Mouse (Mus musculus) granulocyte monocyte progenitor cell, adult 5-6 weeks (primary cell): Measurements from ENCODE around the gene Wwox. TPM values are rescaled to one million over a fixed set of nuclear protein-coding genes. Genes with fewer than 3 reads are reported as not detected.
"Not testable (repeated sequence)": the region's sequence is repeated elsewhere in the genome, so short reads cannot be mapped to it uniquely, and the experiment has no call there.

Experiments
- ATAC-seq: replicated peaks from 2 replicates; pipeline ENCODE4 v1.8.0; 2016; ENCODE audit warnings: mild to moderate bottlenecking, moderate TSS enrichment, inconsistent platforms; ENCODE audit not compliant: poor library complexity, severe bottlenecking
- total RNA-seq, 2 experiments: library from RNA; stranded (forward) in 1 of 2; stranded (reverse) in 1 of 2; fragments of 200-712, 200-1000 nt in 1 of 2; fragments of >200 nt in 1 of 2; fragmentation: Nextera tagmentation in 1 of 2; gene quantifications; 2 replicates each; pipeline ENCODE4 v1.2.3; 2014 to 2017

The Wwox gene
- total RNA-seq, 2 experiments from 2014 or later, result 13.6 to 25.5 TPM

GRCm38 (mm10) chr8:114777271-114777980 lies 338.0 kb downstream of the Wwox start:
- ATAC-seq, result no peak

- no peak for ATAC-seq
Observed at GRCm38 (mm10) chr8:114779002-114779401, 339.5 kb downstream of the Wwox start.

DNA sequence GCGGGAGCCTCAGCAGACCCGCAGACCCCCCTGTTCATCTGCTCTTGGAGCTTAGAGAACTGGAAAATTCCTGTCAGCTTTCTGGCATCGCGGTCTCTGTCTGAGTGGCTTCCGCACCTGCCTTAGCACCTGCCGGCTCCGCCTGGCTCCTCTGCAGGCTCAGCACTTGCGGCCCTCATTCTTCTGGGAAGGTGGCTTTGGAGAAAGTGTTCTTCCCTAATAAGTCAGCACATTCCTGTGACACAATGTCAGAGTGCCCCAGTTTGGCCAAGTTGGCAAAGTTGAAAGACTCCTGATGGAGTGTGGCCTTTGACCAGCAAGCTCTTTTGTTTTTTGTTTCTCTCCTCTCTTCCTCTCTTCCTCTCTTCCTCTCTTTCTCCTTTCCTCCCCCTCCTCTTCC lies 343.9 kb downstream of the Wwox start:
- ATAC-seq, result no peak

GRCm38 (mm10) chr8:114785834-114786233 lies 346.4 kb downstream of the Wwox start:
- ATAC-seq, result no peak

DNA sequence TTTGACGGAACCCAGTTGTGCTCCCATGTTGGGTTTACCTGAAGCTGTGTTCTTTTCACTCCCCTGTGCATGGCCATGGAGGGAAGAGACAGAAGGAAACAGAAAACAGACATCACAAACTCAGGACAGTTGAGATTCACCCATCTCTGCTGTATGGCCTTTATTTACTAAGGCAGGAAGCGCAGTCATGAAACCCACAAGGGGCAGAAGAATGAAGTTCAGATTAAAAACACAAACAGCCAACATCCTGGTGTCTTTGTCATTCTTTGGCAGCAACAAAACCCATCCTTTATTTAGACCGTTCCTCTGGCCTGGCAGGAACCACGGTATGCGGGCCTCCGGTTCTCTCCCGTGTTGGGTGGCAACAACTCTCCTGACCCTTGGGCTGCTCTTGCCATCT lies 350.2 kb downstream of the Wwox start:
- no peak for ATAC-seq

GRCm38 (mm10) chr8:114790754-114791153 lies 351.3 kb downstream of the Wwox start:
- no peak for ATAC-seq

- ATAC-seq, result no peak
Observed at GRCm38 (mm10) chr8:114793682-114794081, 354.2 kb downstream of the Wwox start.

- peak; percentile 49 for ATAC-seq
Observed at GRCm38 (mm10) chr8:114801428-114802134, 362.1 kb downstream of the Wwox start.

GRCm38 (mm10) chr8:114803113-114803512 lies 363.7 kb downstream of the Wwox start:
- ATAC-seq, result peak; percentile 86

- no peak for ATAC-seq
Observed at GRCm38 (mm10) chr8:114806826-114807420, 367.5 kb downstream of the Wwox start.

DNA sequence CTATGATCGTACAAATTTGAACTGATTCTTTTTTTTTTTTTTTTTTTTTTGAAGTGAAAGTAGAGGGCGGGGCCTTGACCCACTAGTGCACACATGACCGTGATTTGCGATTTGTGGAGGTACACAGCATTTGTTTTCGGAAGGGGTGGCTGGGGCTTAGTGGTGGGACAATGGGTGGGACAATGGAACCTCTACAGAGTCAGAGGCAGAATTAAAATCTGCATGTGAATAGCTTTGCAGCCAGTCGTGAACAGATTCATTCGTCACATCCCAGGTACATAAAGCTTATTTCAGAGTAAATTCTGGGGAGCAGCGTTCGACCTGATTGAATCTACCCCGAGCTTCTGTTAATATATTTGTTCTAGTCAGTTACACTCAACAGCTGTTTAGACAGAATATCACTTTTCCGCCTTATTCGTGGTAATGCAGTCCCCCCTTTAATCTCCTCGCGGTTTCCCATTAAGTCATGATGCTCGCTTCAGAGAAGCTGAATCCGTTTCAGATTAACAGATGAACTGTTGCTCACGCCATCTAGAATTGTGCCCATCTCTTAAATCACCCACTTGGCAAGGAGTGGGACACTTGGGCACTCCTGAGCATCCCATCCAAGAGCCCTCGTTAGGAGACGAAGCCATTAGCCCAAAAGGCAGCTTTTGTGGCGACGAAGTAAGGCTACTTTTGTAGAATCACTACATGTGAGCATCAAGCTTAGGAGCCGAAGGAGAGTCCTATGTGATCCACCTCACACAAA lies 368.4 kb downstream of the Wwox start:
- no peak for ATAC-seq

GRCm38 (mm10) chr8:114810470-114810869 lies 371.0 kb downstream of the Wwox start:
- peak; percentile 64 for ATAC-seq

GRCm38 (mm10) chr8:114813830-114814229 lies 374.4 kb downstream of the Wwox start:
- ATAC-seq, result no peak

GRCm38 (mm10) chr8:114814769-114815736 lies 375.6 kb downstream of the Wwox start:
- peak; percentile 79 for ATAC-seq

DNA sequence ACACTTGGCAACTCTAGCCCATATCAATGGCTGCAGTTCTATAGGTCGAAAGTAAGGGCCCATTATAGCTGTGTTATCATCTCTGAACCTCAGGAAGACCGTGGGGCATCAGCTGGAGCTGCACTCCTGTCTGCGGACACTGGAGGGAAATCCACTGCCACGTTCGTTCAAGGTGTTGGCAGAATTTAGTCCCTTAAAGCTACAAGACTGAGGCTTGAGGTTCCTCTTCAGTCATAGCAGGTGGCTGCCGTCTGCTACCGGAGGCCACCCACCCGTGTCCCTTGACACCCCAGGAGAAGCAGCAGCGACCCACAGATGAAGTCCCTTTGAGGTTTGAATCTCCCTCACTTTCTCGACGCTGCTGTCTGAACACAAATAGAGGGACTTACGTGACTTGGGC lies 376.9 kb downstream of the Wwox start:
- ATAC-seq, result no peak

GRCm38 (mm10) chr8:114816949-114817348 lies 377.5 kb downstream of the Wwox start:
- no peak for ATAC-seq

DNA sequence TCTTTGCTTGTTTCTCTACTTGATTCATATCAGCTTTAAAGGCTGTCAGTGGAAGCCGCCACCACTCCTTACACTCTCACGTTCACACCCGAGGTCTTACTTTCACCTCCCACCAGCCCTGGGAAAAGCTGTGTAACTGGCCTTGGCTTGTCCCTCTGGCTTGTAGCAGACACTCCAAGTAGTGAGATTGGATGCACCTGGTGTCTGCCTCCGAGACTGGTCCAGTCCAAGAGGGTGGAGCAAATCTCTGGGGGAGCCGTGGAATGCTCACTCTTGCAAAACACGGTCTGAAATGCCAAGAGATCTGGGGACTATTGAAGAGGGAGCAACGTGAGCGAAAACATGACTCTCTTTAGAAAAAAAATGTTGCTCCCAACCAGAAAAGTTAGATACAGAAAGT lies 382.1 kb downstream of the Wwox start:
- ATAC-seq, result no peak

DNA sequence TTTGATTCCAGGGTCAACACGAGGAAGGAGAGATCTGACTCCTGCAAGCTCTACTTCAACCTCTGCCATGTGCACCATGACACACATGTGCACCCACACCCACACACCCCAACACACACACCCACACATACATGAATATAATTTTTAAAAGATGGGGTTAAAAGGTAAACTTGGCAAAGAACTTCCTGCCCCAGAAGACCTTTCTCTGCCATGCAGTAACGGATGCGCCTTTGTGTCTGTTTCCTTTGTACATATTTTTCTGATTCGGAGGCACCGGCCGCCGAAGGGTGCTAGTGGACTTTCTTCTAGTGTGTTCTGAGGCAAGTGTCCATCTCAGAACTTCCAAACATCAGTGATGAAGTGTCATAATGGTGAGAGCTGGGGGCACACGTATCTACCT lies 386.0 kb downstream of the Wwox start:
- ATAC-seq, result no peak

- no peak for ATAC-seq
Observed at GRCm38 (mm10) chr8:114826991-114827390, 387.5 kb downstream of the Wwox start.

DNA sequence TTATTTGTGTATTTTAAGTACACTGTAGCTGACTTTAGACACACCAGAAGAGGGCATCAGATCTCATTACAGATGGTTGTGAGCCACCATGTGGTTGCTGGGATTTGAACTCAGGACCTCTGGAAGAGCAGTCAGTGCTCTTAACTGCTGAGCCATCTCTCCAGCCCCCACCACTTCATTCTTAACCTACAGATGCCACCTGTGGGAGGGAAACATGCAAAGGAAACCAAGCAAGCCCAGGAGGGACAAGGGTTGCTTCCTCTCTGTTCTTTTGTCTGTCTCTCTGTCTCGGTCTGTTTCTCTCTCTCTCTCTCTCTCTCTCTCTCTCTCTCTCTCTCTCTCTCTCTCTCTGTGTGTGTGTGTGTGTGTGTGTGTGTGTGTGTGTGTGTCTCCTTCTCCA lies 388.4 kb downstream of the Wwox start:
- not testable (repeated sequence) for ATAC-seq
